Mouse (Mus musculus) CH12.LX (cell line): Measurements from ENCODE around the gene Ankrd17.

Experiments
- CTCF ChIP-seq, 2 experiments: IDR thresholded peaks in 1 of 2; conservative IDR thresholded peaks in 1 of 2; 2 replicates each; pipeline ENCODE4 v1.5.1; 2011 to 2012; ENCODE audit warnings: low read depth in 2 of 2, low read length in 2 of 2, improper control_type of control experiment in 1 of 2, inconsistent platforms in 1 of 2, mild to moderate bottlenecking in 1 of 2, moderate library complexity in 1 of 2
- SMC3 ChIP-seq: IDR thresholded peaks from 2 replicates; pipeline ENCODE4 v1.6.1; 2011; ENCODE audit warnings: low read depth, low read length, improper control_type of control experiment
- TBP ChIP-seq: conservative IDR thresholded peaks from 2 replicates; pipeline ENCODE4 v1.6.1; 2011; ENCODE audit warnings: low read depth, low read length, improper control_type of control experiment
- TCF12 ChIP-seq: IDR thresholded peaks from 2 replicates; pipeline ENCODE4 v1.6.1; 2014; ENCODE audit warnings: low read depth, mild to moderate bottlenecking, inconsistent platforms, low read length, improper control_type of control experiment

DNA sequence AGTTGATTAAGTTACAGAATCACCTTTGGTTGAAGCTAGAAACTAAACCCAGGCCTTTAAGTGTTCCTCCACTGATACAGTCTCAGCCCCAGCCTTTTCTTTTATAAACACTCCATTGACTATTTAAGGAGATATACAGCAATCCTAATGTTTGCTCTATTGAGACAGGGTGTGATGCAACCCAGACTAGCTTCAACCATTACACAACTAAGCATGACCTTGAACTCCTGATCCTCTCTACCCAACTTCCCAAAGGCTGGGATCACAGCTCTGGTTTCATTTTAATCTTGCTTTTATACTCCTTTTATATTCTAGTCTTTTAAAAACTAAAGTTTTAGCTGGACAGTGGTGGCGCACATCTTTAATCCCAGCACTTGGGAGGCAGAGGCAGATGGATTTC, 88.9 kb downstream of the Ankrd17 start:
- no peak for TF ChIP-seq TBP
- TF ChIP-seq TCF12 = no peak
- TF ChIP-seq CTCF (conservative IDR thresholded peaks at IDR 0.05 in 1 of 2, IDR thresholded peaks at IDR 0.05 in 1 of 2; ENCODE audit: low read depth in 2 of 2, low read length in 2 of 2) = no peak
- no peak for TF ChIP-seq SMC3
